Mouse (Mus musculus) lung, adult 10 weeks (tissue): Measurements from ENCODE around the gene 4930519G04Rik. TPM values are rescaled to one million over a fixed set of nuclear protein-coding genes. Genes with fewer than 3 reads are reported as not detected.

Experiments
- polyA plus RNA-seq: library from polyadenylated mRNA; stranded (reverse); fragments of 350-450 nt; fragmentation: Illumina TruSeq; extraction: RNeasy Lipid Tissue Mini Kit (QIAGEN cat#74804); gene quantifications from one replicate; pipeline ENCODE4 v1.2.3, GENCODE M21; 2014; ENCODE audit warnings: low read depth, low replicate concordance; ENCODE audit not compliant: insufficient read depth

The 4930519G04Rik gene
- not detected for polyA plus RNA-seq

DNA sequence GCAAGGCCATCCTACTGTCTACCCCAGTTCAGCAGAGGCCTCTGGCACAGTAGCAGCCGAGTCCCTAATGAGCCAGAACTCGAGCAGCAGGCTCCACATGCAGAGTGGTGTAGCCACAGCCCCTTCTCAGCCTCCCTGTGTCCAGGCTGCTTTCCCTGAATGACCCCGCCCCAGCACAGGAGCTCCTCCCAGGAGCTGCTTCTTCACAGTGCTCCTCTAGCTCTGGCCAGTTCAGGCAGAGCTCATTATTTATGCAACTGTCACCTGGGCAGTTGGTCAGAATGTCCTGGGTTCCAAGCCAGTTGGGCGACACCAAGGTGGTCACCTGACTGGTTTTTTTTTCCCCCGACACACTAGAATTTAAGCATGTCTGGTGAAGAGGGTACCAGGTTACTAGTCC lies at the start of gene 4930519G04Rik:
4930519G04Rik (plus strand) TSS at position 301 of the 400 bp plus-strand sequence.

GRCm38 (mm10) chr5:114822796-114823688 lies 30.4 kb upstream of the 4930519G04Rik start, which contains the start of gene 1500011B03Rik:
TSS of gene 1500011B03Rik (minus strand) at chr5:114823468.

DNA sequence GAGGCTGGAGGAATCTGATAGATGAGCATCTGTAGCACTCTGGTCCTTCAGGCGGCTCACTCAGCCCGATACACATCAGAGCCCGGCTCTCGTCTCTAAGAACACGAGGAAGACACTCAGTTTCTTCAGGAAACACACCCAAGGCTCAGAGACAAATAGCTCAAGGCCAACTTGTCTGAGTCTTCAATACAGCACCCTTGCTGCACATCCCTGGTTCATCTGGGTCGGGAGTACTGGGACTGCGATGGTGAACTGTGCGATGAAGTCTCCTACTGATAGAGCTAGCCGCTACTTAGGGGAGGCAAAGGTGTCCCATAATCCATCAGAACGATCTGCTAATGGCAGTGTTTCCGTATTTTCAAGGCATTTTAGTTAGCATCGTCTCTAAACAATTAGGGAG lies 5.1 kb downstream of the 4930519G04Rik start, which contains the start of gene Gm9936:
Gm9936 (minus strand) TSS at position 101 of the 400 bp plus-strand sequence.

DNA sequence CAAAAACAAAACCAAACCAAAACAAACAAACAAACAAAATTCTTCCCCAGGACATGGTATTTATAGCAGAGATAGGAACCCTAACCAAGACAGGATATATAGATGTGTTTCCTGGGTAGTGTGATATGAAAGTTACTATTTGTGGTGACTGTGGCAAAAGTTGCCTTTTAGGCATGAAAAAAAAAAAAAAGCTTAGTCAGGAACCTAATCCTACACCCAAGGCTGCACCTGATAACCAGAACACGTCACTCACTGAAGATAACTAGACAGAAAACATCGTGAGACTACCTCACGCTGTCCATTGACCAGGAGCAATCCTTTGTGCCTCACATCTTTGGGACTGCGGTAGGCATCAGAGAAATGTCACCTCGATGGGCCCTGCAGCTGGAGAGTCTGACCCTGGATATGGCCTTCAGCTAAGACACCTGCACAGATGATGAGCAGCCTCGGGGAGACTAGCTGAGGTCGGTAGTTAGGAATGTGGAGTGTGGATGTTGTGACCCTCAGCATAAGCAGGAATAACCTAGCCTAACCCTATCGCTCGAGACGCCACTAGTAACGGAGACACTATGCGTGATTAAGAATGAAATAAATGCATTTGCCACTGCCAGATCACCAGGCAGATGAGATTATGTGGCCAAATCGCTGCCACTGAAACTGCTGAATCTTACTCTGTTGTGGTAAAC lies 43.4 kb downstream of the 4930519G04Rik start, which contains the start of gene Oasl2:
Oasl2 (plus strand) TSS at position 249 of the 686 bp plus-strand sequence.

GRCm38 (mm10) chr5:114922998-114923473 lies 69.6 kb downstream of the 4930519G04Rik start, which contains the start of gene Oasl1:
TSS of gene Oasl1 (plus strand) at chr5:114923240.

Other genes starting within 250 kb of the 4930519G04Rik start
- 3.0 TPM for gene Trpv4, start 195.2 kb upstream of the 4930519G04Rik start, polyA plus RNA-seq
- 81.2 TPM for gene Gltp, start 162.7 kb upstream of the 4930519G04Rik start, polyA plus RNA-seq
- gene Tchp, start 145.9 kb upstream of the 4930519G04Rik start, polyA plus RNA-seq = 6.7 TPM
- gene Ankrd13a, start 79.0 kb upstream of the 4930519G04Rik start, polyA plus RNA-seq = 67.3 TPM
- 23.3 TPM for gene Git2, start 78.1 kb upstream of the 4930519G04Rik start, polyA plus RNA-seq
- gene 1500011B03Rik, start 30.2 kb upstream of the 4930519G04Rik start, polyA plus RNA-seq = 17.3 TPM
- not detected for gene Gm9936, start 5.0 kb downstream of the 4930519G04Rik start, polyA plus RNA-seq
- gene Oasl2, start 43.3 kb downstream of the 4930519G04Rik start, polyA plus RNA-seq = 23.5 TPM
- 1.5 TPM for gene Oasl1, start 69.6 kb downstream of the 4930519G04Rik start, polyA plus RNA-seq
- gene 2210016L21Rik, start 88.5 kb downstream of the 4930519G04Rik start, polyA plus RNA-seq = 18.9 TPM
- gene Hnf1a, start 117.4 kb downstream of the 4930519G04Rik start, polyA plus RNA-seq = not detected
- 31.4 TPM for gene Sppl3, start 157.5 kb downstream of the 4930519G04Rik start, polyA plus RNA-seq
- gene Gm10401, start 244.6 kb downstream of the 4930519G04Rik start, polyA plus RNA-seq = not detected